Mouse (Mus musculus): ENCODE measurements around the gene Ninl. TPM values are rescaled to one million over a fixed set of nuclear protein-coding genes. Genes with fewer than 3 reads are reported as not detected.

Ninl gene
- polyA plus RNA-seq, 1 experiment from 2014 or later, result 4.0 TPM

GRCm38 (mm10) chr2:150979861-150980620 lies 59.1 kb downstream of the Ninl start:
- Histone ChIP-seq H3K27ac (replicated peaks in 1 of 2; ENCODE audit: control insufficient read depth in 1 of 2, insufficient read depth in 1 of 2, low read depth in 2 of 2, low read length in 2 of 2) (no peak overlapping the region), H3K9me3 (ENCODE audit: control insufficient read depth, low read length) (no peaks in the 10 kb centered on the region), H3K4me3 (ENCODE audit: control insufficient read depth in 1 of 2, insufficient read depth in 1 of 2, low read depth in 1 of 2, low read length in 2 of 2) (no peak overlapping the region), H3K27me3 (ENCODE audit: control insufficient read depth, insufficient read depth, low read length) (no peaks in the 10 kb centered on the region), H3K36me3 (ENCODE audit: control insufficient read depth, insufficient read depth, low read length) (0 out of 2 replicates have a peak, but pooled peaks cover 4% of the 10 kb centered on the region), H3K4me1 (ENCODE audit: control insufficient read depth in 2 of 2, insufficient read depth in 2 of 2, low read length in 2 of 2) (peaks cover 0 to 2% of the 10 kb centered on the region in 2 experiments; a peak in 2 of 4 replicates), H3K4me2 (ENCODE audit: low read length) (no peak overlapping the region), H3K9ac (ENCODE audit: low read length) (no peak overlapping the region)
- ATAC-seq (ENCODE audit: insufficient number of reproducible peaks, insufficient read depth, low FRiP score, low read depth), result no peak
- WGBS, result 86% methylated on average over 14 of the region's 14 CpGs

- no peak overlapping the region for H3K27ac ChIP-seq (replicated peaks in 1 of 2; ENCODE audit: control insufficient read depth in 1 of 2, insufficient read depth in 1 of 2, low read depth in 2 of 2, low read length in 2 of 2)
- H3K9ac ChIP-seq (ENCODE audit: low read length), result no peak overlapping the region
- no peak; the same call in 1 of the 2 replicates for ATAC-seq (ENCODE audit: insufficient number of reproducible peaks, insufficient read depth, low FRiP score, low read depth)
- peaks cover 0 to 2% of the 10 kb centered on the region in 2 experiments; a peak in 2 of 4 replicates for H3K4me1 ChIP-seq (ENCODE audit: control insufficient read depth in 2 of 2, insufficient read depth in 2 of 2, low read length in 2 of 2)
- H3K27me3 ChIP-seq (ENCODE audit: control insufficient read depth, insufficient read depth, low read length), result no peaks in the 10 kb centered on the region
- no peak overlapping the region for H3K4me2 ChIP-seq (ENCODE audit: low read length)
- 0 out of 2 replicates have a peak, but pooled peaks cover 7% of the 10 kb centered on the region for H3K36me3 ChIP-seq (ENCODE audit: control insufficient read depth, insufficient read depth, low read length)
- WGBS, result 64% methylated on average over 3 of the region's 3 CpGs
- no peak overlapping the region for H3K4me3 ChIP-seq (ENCODE audit: control insufficient read depth in 1 of 2, insufficient read depth in 1 of 2, low read depth in 1 of 2, low read length in 2 of 2)
- no peaks in the 10 kb centered on the region for H3K9me3 ChIP-seq (ENCODE audit: control insufficient read depth, low read length)
These were observed 60.4 kb downstream of the Ninl start for GRCm38 (mm10) chr2:150978791-150979190.

- WGBS, result 89% methylated on average over 6 of the region's 6 CpGs
- peaks cover 0 to 2% of the 10 kb centered on the region in 2 experiments; a peak in 2 of 4 replicates for H3K4me1 ChIP-seq (ENCODE audit: control insufficient read depth in 2 of 2, insufficient read depth in 2 of 2, low read length in 2 of 2)
- no peaks in the 10 kb centered on the region for H3K27me3 ChIP-seq (ENCODE audit: control insufficient read depth, insufficient read depth, low read length)
- H3K9ac ChIP-seq (ENCODE audit: low read length), result no peak overlapping the region
- no peak overlapping the region for H3K27ac ChIP-seq (replicated peaks in 1 of 2; ENCODE audit: control insufficient read depth in 1 of 2, insufficient read depth in 1 of 2, low read depth in 2 of 2, low read length in 2 of 2)
- H3K4me2 ChIP-seq (ENCODE audit: low read length), result no peak overlapping the region
- no peak overlapping the region for H3K4me3 ChIP-seq (ENCODE audit: control insufficient read depth in 1 of 2, insufficient read depth in 1 of 2, low read depth in 1 of 2, low read length in 2 of 2)
- ATAC-seq (ENCODE audit: insufficient number of reproducible peaks, insufficient read depth, low FRiP score, low read depth), result no peak
- no peaks in the 10 kb centered on the region for H3K9me3 ChIP-seq (ENCODE audit: control insufficient read depth, low read length)
- H3K36me3 ChIP-seq (ENCODE audit: control insufficient read depth, insufficient read depth, low read length), result 0 out of 2 replicates have a peak, but pooled peaks cover 13% of the 10 kb centered on the region
These were observed 61.5 kb downstream of the Ninl start for GRCm38 (mm10) chr2:150977676-150978075.

GRCm38 (mm10) chr2:150976871-150977270 lies 62.3 kb downstream of the Ninl start:
- ATAC-seq (ENCODE audit: insufficient number of reproducible peaks, insufficient read depth, low FRiP score, low read depth), result no peak
- no peaks in the 10 kb centered on the region for H3K27me3 ChIP-seq (ENCODE audit: control insufficient read depth, insufficient read depth, low read length)

GRCm38 (mm10) chr2:150973401-150974115 lies 65.6 kb downstream of the Ninl start:
- Histone ChIP-seq H3K4me3 (ENCODE audit: control insufficient read depth in 1 of 2, insufficient read depth in 1 of 2, low read depth in 1 of 2, low read length in 2 of 2) (no peak overlapping the region), H3K4me1 (ENCODE audit: control insufficient read depth in 2 of 2, insufficient read depth in 2 of 2, low read length in 2 of 2) (no peaks in the 10 kb centered on the region), H3K36me3 (ENCODE audit: control insufficient read depth, insufficient read depth, low read length) (peaks cover 20% of the 10 kb centered on the region; the same call in 1 of the 2 replicates), H3K27me3 (ENCODE audit: control insufficient read depth, insufficient read depth, low read length) (no peaks in the 10 kb centered on the region), H3K9me3 (ENCODE audit: control insufficient read depth, low read length) (no peaks in the 10 kb centered on the region), H3K27ac (replicated peaks in 1 of 2; ENCODE audit: control insufficient read depth in 1 of 2, insufficient read depth in 1 of 2, low read depth in 2 of 2, low read length in 2 of 2) (no peak overlapping the region), H3K4me2 (ENCODE audit: low read length) (no peak overlapping the region), H3K9ac (ENCODE audit: low read length) (no peak overlapping the region)
- ATAC-seq (ENCODE audit: insufficient number of reproducible peaks, insufficient read depth, low FRiP score, low read depth), result no peak
- 85% methylated on average over 8 of the region's 8 CpGs for WGBS

More at GRCm38 (mm10) chr2:150976871-150977270, 62.3 kb downstream of the Ninl start:
- Histone ChIP-seq H3K36me3 (ENCODE audit: control insufficient read depth, insufficient read depth, low read length) (0 out of 2 replicates have a peak, but pooled peaks cover 15% of the 10 kb centered on the region), H3K9me3 (ENCODE audit: control insufficient read depth, low read length) (no peaks in the 10 kb centered on the region), H3K4me2 (ENCODE audit: low read length) (no peak overlapping the region), H3K4me1 (ENCODE audit: control insufficient read depth in 2 of 2, insufficient read depth in 2 of 2, low read length in 2 of 2) (peaks cover 0 to 2% of the 10 kb centered on the region in 2 experiments; a peak in 2 of 4 replicates), H3K27ac (replicated peaks in 1 of 2; ENCODE audit: control insufficient read depth in 1 of 2, insufficient read depth in 1 of 2, low read depth in 2 of 2, low read length in 2 of 2) (no peak overlapping the region), H3K4me3 (ENCODE audit: control insufficient read depth in 1 of 2, insufficient read depth in 1 of 2, low read depth in 1 of 2, low read length in 2 of 2) (no peak overlapping the region), H3K9ac (ENCODE audit: low read length) (no peak overlapping the region)
- 75% methylated on average over 5 of the region's 5 CpGs for whole genome bisulfite sequencing

GRCm38 (mm10) chr2:150972681-150973080 lies 66.5 kb downstream of the Ninl start:
- Histone ChIP-seq H3K9me3 (ENCODE audit: control insufficient read depth, low read length) (no peaks in the 10 kb centered on the region), H3K27me3 (ENCODE audit: control insufficient read depth, insufficient read depth, low read length) (no peaks in the 10 kb centered on the region), H3K36me3 (ENCODE audit: control insufficient read depth, insufficient read depth, low read length) (peaks cover 20% of the 10 kb centered on the region; the same call in 1 of the 2 replicates), H3K4me3 (ENCODE audit: control insufficient read depth in 1 of 2, insufficient read depth in 1 of 2, low read depth in 1 of 2, low read length in 2 of 2) (no peak overlapping the region), H3K4me1 (ENCODE audit: control insufficient read depth in 2 of 2, insufficient read depth in 2 of 2, low read length in 2 of 2) (no peaks in the 10 kb centered on the region), H3K27ac (replicated peaks in 1 of 2; ENCODE audit: control insufficient read depth in 1 of 2, insufficient read depth in 1 of 2, low read depth in 2 of 2, low read length in 2 of 2) (no peak overlapping the region), H3K4me2 (ENCODE audit: low read length) (no peak overlapping the region), H3K9ac (ENCODE audit: low read length) (no peak overlapping the region)
- no peak for ATAC-seq (ENCODE audit: insufficient number of reproducible peaks, insufficient read depth, low FRiP score, low read depth)
- 94% methylated on average over 3 of the region's 3 CpGs for WGBS

GRCm38 (mm10) chr2:150971856-150972255 lies 67.3 kb downstream of the Ninl start:
- 87% methylated on average over 7 of the region's 7 CpGs for WGBS
- Histone ChIP-seq H3K27ac (replicated peaks in 1 of 2; ENCODE audit: control insufficient read depth in 1 of 2, insufficient read depth in 1 of 2, low read depth in 2 of 2, low read length in 2 of 2) (no peak overlapping the region), H3K4me3 (ENCODE audit: control insufficient read depth in 1 of 2, insufficient read depth in 1 of 2, low read depth in 1 of 2, low read length in 2 of 2) (no peak overlapping the region), H3K27me3 (ENCODE audit: control insufficient read depth, insufficient read depth, low read length) (no peaks in the 10 kb centered on the region), H3K36me3 (ENCODE audit: control insufficient read depth, insufficient read depth, low read length) (peaks cover 20% of the 10 kb centered on the region; the same call in 1 of the 2 replicates), H3K9me3 (ENCODE audit: control insufficient read depth, low read length) (no peaks in the 10 kb centered on the region), H3K4me2 (ENCODE audit: low read length) (no peak overlapping the region), H3K9ac (ENCODE audit: low read length) (no peak overlapping the region), H3K4me1 (ENCODE audit: control insufficient read depth in 2 of 2, insufficient read depth in 2 of 2, low read length in 2 of 2) (0 out of 4 replicates have a peak, but pooled peaks cover 0 to 2% of the 10 kb centered on the region in 2 experiments)
- ATAC-seq (ENCODE audit: insufficient number of reproducible peaks, insufficient read depth, low FRiP score, low read depth), result no peak

Data from heart, embryonic 14.5 days (tissue).